Mouse (Mus musculus): Measurements from ENCODE around the gene Grrp1. TPM values are rescaled to one million over a fixed set of nuclear protein-coding genes. Genes with fewer than 3 reads are reported as not detected.

Gene Grrp1
- total RNA-seq (2023), result 1 to 10 TPM in 1 of 2 experiments, not detected in 1; 1.5 TPM

GRCm38 (mm10) chr4:134253722-134254324 is at the start of gene Grrp1:
TSS of gene Grrp1 (minus strand) at chr4:134254106.

GRCm38 (mm10) chr4:134287575-134288025 is 33.7 kb upstream of the Grrp1 start, which contains the start of gene Pdik1l:
TSS of gene Pdik1l (minus strand) at chr4:134287895.

GRCm38 (mm10) chr4:134246719-134247258 is 7.1 kb downstream of the Grrp1 start, which contains the start of gene Gm30191:
TSS of gene Gm30191 (plus strand) at chr4:134246935.

GRCm38 (mm10) chr4:134245148-134245843 is 8.6 kb downstream of the Grrp1 start, which contains the start of gene Zfp593:
TSS of gene Zfp593 (minus strand) at chr4:134245592.

GRCm38 (mm10) chr4:134243516-134244250 is 10.2 kb downstream of the Grrp1 start, which contains the start of gene E130218I03Rik:
TSS of gene E130218I03Rik (plus strand) at chr4:134243662.

GRCm38 (mm10) chr4:134238279-134238651 is 15.6 kb downstream of the Grrp1 start, which contains the start of gene Cnksr1:
TSS of gene Cnksr1 (minus strand) at chr4:134238399.

GRCm38 (mm10) chr4:134227194-134227593 is 26.7 kb downstream of the Grrp1 start, which contains the start of gene Catsper4:
TSS of gene Catsper4 (minus strand) at chr4:134227383.

GRCm38 (mm10) chr4:134202904-134203303 is 51.0 kb downstream of the Grrp1 start, which contains the start of gene Gm7534:
TSS of gene Gm7534 (minus strand) at chr4:134203004.

Other genes with a start within 250 kb of the Grrp1 start
- gene Lin28a, start 235.3 kb downstream of the Grrp1 start, total RNA-seq (2023), result 10 to 100 TPM; 48.0 to 51.8 TPM
- not detected for gene Zfp683, start 200.3 kb downstream of the Grrp1 start, total RNA-seq (2023)
- under 1 TPM in 1 of 2 experiments, not detected in 1; 0.59 TPM for gene Crybg2, start 193.3 kb downstream of the Grrp1 start, total RNA-seq (2023)
- 1,000 to 10,000 TPM; 1,531 to 1,665 TPM for gene Cd52, start 159.0 kb downstream of the Grrp1 start, total RNA-seq (2023)
- 1 to 10 TPM; 5.0 to 8.1 TPM for gene Ubxn11, start 151.5 kb downstream of the Grrp1 start, total RNA-seq (2023)
- gene Sh3bgrl3, start 125.3 kb downstream of the Grrp1 start, total RNA-seq (2023), result 100 to 1,000 TPM; 911 to 950 TPM
- gene Cep85, start 67.0 kb downstream of the Grrp1 start, total RNA-seq (2023), result 10 to 100 TPM; 17.4 to 17.6 TPM
- gene Gm7534, start 51.1 kb downstream of the Grrp1 start, total RNA-seq (2023), result not detected
- gene Catsper4, start 26.7 kb downstream of the Grrp1 start, total RNA-seq (2023), result not detected
- not detected for gene Cnksr1, start 15.7 kb downstream of the Grrp1 start, total RNA-seq (2023)
- not detected for gene E130218I03Rik, start 10.4 kb downstream of the Grrp1 start, total RNA-seq (2023)
- gene Zfp593, start 8.5 kb downstream of the Grrp1 start, total RNA-seq (2023), result 1 to 10 TPM; 5.9 to 6.1 TPM
- not detected for gene Gm30191, start 7.2 kb downstream of the Grrp1 start, total RNA-seq (2023)
- gene Pdik1l, start 33.8 kb upstream of the Grrp1 start, total RNA-seq (2023), result 10 to 100 TPM; 15.1 to 17.7 TPM
- not detected for gene Trim63, start 61.0 kb upstream of the Grrp1 start, total RNA-seq (2023)
- gene Slc30a2, start 89.1 kb upstream of the Grrp1 start, total RNA-seq (2023), result under 1 TPM; 0.20 to 0.22 TPM
- not detected for gene Extl1, start 129.7 kb upstream of the Grrp1 start, total RNA-seq (2023)
- gene Pafah2, start 142.2 kb upstream of the Grrp1 start, total RNA-seq (2023), result 10 to 100 TPM; 16.8 to 18.2 TPM
- 100 to 1,000 TPM; 235 to 236 TPM for gene Stmn1, start 214.2 kb upstream of the Grrp1 start, total RNA-seq (2023)
- 10 to 100 TPM; 28.2 to 30.5 TPM for gene Paqr7, start 242.6 kb upstream of the Grrp1 start, total RNA-seq (2023)